Mouse (Mus musculus) thymus, postnatal 10 days (tissue): ENCODE results near the gene Peli3.

Experiments
- DNase-seq, 2 experiments: peaks; one replicate each; pipeline ENCODE4 v3.0.0; 2021; ENCODE audit warnings: low spot score in 2 of 2

Gene Peli3

DNA sequence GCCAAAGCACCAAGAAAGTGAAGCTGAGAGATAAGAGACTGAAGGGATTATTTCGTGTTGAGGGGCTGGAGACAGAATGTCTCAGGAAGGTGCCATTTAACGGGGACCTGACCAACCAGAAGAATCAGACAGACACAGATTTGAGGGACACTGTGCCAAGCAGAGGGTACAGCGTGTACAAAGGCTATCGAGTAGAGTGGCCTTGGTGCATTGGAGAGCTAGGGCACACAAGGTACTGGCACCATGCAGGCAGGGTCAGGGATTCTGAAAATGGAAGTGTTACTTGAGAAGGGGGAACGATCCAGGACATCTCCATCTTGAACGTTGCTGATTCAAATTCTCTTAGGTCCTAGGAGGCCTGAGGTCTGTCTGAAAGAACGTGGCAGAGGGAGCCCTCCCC, 33.6 kb downstream of the Peli3 start:
- DNase-seq: no peak

- DNase-seq: peak in 1 of 2 experiments; percentile 39
These were observed 34.8 kb downstream of the Peli3 start for GRCm38 (mm10) chr19:4908107-4908506.

- DNase-seq: peak; percentile 58 to 77
These were observed 36.7 kb downstream of the Peli3 start, which contains the start of gene Bbs1 for GRCm38 (mm10) chr19:4905979-4906794. TSS of gene Bbs1 (minus strand) at chr19:4906628.

GRCm38 (mm10) chr19:4899888-4900287, 43.0 kb downstream of the Peli3 start:
- no peak for DNase-seq

GRCm38 (mm10) chr19:4898972-4899371, 44.0 kb downstream of the Peli3 start:
- no peak for DNase-seq

- DNase-seq: no peak
These were observed 46.0 kb downstream of the Peli3 start for GRCm38 (mm10) chr19:4896780-4897520.

GRCm38 (mm10) chr19:4891798-4892197, 51.1 kb downstream of the Peli3 start:
- no peak for DNase-seq

DNA sequence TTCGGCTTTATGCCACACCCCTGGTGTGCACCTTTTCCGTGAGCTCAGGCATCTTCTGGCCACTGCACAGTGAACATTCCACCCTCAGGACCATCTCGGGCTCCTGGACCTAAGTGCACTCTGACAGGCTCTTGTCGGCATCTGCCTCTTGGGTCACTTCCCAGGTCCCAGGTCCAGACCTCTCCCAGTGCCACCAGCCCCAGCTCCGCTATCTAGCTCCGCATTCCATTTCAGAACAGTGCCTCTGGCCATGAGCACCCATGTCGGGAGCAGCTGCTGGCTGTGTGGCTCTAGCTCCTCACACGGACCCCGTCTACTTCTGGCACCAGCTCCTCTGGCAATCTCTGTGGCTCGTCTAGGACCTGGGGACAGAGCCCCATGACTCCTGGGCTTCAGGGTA, 53.1 kb downstream of the Peli3 start:
- DNase-seq: no peak

DNA sequence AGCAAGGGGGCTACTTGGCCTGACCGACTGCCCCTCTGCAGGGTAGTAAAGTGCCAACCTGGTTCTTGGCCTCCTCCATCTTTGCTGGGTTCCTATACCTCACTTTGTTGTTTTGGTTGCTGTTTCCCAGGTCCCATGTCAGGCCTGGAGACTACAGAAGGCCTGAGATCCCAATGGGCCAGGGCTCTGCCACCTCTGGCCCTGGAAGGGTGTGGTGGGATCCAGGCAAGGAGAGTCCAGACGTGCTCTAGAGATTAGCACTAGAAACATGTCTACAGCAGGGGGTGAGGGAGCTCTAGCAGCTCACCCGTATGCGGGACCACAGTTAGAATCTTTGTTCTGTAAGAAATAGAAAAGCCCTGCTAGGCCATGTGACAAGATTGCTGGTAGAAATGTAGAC, 59.0 kb downstream of the Peli3 start:
- no peak for DNase-seq
